Mouse (Mus musculus) small intestine, adult 2 months (tissue): ENCODE results near the gene Vps8.

ENCODE experiments used
- CTCF ChIP-seq: fragments of 200-500 bp; IDR thresholded peaks from 2 replicates; pipeline ENCODE4 v1.5.1; 2012; ENCODE audit warnings: low read depth, mild to moderate bottlenecking, control low read depth, inconsistent platforms, low read length, moderate library complexity, mixed read lengths; ENCODE audit not compliant: insufficient replicate concordance, insufficient read length; ENCODE audit errors: extremely low read depth
- POLR2A ChIP-seq: fragments of 200-500 bp; IDR thresholded peaks from 2 replicates; pipeline ENCODE4 v1.6.1; 2012; ENCODE audit warnings: low read depth, mild to moderate bottlenecking, control low read depth, inconsistent platforms, low read length, moderate library complexity

- TF ChIP-seq CTCF (no peak), POLR2A (no peak)
These were observed 124.5 kb downstream of the Vps8 start for GRCm38 (mm10) chr16:21547446-21547845.
